Mouse (Mus musculus) CH12F3 (cell line): ENCODE measurements around the gene Rab3il1.

Experiments used
- in situ Hi-C: fragments of 300-500 bp; cut with MboI; formaldehyde crosslinking; loops from 2 replicates; pipeline ENCODE4 v1.14.3; 2020; ENCODE audit warnings: low sequenced_read_pairs

The Rab3il1 gene

DNA sequence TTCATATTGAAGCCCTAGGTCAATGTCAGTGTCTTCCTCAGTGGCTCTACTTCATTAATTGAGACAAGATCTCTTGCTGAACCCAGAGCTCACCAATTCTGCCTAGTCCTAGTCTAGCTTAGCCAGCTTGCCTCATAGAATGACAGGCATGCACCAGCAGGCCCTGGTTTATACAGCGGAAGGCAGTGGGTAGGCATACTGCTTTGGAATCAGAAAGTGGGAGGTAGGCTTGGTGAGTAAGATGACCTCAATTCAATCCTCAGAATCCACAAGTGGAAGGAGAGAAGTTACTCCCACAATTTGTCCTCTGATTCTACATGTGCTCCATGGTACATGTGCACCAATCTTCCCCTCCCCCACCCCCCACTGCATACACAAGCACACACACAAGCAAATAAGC is 2.2 kb downstream of the Rab3il1 start:
- in situ Hi-C loops, result loop anchor here (25.0 kb wide), 1 partner anchor 184 kb away; the partner anchor contains the start of gene Fads1

DNA sequence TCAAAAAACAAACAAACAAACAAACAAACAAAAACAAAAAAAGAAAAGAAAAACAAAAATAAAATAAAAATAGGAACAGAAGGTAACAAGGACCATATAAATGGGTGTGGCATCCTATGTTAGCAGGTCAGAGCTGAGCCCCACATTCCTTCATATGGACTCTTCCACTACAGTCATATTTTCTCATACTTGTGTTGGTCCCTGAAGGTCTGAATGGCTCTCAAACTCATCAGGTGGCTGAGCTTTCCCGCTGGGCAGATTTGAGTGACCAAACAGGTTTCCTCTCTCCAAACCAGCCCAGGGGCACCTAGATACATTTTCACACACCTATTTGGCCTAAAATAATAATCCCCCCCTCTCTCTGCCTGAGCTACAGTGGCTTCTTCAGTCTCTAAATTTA is 9.9 kb downstream of the Rab3il1 start:
- in situ Hi-C loops, result loop anchor here (25.0 kb wide), 1 partner anchor 176 kb away; the partner anchor contains the start of gene Fads1

DNA sequence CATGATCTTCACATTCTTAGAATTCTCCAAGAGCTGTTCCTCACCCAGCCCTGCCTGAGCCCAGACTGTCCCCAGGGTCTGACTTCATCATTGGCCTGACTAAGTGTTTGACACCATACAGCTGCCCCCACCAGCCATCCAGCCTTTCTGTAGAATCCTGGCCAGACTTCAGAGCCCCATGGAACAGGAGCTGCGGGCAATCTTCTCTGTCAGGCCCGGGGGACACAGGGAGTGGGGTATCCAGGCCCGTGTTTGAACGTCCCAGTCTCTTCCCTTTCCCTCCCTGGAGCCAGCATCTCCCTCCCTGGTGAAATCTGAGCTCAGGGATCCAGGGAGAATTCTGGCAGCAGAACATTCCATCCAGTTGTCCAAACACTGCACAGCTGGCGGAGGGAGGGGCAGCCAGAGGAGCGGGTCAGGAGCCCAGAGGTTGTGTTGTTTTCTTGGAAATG is 11.4 kb downstream of the Rab3il1 start:
- in situ Hi-C loops, result loop anchor here (25.0 kb wide), 1 partner anchor 174 kb away; the partner anchor contains the start of gene Fads1

DNA sequence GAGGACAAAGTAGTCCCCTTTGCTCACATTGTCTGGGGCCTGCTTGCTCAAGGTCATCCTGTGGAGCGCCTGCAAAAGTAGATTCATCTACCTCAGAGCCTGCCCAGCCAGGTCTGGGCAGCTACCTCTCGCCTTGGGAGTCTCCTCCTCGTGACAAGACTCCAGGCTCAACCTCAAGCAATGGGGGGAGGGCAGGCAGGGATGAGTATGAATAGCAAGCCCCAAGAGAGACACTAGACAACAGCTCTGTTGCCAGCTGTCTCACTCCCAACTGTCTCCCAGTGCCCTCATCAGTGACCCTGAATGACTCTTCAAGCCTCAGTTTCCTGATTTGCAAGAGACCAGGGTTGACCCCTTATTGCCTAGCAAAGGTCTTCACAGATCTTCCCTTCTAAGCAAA is 11.9 kb downstream of the Rab3il1 start:
- in situ Hi-C loops, result loop anchor here (25.0 kb wide), 1 partner anchor 174 kb away; the partner anchor contains the start of gene Fads1

DNA sequence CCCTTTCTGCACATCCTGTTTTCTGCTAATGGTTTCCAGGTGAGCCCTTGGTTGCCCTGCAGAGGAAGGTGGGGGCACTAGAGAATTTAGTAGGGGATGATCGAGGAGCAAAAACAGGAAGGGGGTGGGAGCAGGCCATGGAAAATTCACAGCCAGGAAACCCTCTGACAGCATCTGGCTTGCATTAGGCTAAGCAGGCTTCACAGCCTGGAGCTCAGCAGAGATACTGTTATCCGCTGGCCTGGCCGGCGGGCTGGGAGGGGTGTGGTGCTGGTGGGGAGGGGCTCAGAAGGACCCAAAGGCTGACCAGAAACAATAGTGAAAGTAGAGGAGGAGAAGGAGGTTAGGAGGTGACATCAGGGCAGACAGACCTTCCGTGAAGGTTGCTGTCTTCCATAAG is 12.4 kb downstream of the Rab3il1 start:
- in situ Hi-C loops, result loop anchor here (25.0 kb wide), 1 partner anchor 173 kb away; the partner anchor contains the start of gene Fads1

DNA sequence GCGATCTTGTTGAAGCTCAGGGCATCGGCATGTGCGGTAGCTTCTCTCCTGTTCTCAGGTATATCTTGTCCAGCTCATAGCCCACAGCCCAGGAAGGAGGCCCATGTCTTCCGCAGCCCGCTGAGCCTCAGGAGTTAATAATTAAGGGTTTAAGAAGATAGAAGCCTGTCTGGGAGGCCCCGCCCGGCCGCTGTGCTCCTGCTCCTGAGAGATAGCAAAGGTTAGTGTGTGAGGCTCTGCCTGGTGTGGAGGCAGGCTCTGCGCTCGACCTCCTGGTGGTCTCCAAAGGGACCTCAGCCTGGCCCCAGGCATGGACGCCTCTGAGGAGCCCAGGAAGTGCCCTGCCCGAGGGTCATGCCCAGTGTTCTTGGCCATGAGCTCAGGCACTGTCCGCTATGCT is 13.4 kb downstream of the Rab3il1 start:
- in situ Hi-C loops, result loop anchor here (25.0 kb wide), 1 partner anchor 172 kb away; the partner anchor contains the start of gene Fads1

DNA sequence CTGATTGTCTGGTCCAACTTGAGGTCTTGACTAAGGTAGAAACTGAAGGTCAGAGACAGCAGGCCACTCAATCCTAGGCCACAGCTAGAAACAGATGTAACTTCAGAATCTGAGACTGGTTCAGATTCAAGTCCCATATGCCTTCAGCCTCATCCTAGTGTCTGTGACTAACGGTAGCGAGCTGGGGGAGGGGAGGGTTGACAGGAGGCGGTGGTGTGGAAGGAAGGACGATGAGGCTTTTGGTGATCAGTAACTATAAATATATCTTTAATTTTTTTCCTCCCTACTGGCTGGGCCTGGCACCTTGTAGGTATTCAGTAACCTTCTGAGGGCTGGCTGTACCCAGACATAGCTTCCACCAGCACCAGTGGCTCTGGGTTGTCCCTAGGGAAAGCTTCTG is 14.0 kb downstream of the Rab3il1 start:
- in situ Hi-C loops, result loop anchor here (25.0 kb wide), 1 partner anchor 172 kb away; the partner anchor contains the start of gene Fads1

DNA sequence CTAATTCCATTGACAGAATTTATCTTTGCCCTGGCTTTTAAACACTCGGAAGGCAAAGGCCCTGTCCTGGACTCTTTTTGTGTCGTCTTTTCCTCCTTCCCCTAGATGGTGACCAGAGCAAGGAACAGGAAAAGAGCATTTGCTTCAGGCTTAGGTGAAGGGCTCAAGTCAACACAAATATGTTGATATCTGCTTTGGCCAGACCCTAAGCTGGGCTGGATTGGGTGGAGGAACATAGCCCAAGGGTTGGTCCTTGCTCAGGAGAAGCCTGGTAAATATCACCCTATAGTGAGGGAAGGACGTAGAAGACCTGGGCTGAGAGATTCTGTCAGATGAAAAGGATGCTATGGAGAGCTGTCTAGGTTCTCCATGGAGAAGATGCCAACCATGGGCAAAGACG is 14.7 kb downstream of the Rab3il1 start:
- in situ Hi-C loops, result loop anchor here (25.0 kb wide), 1 partner anchor 171 kb away; the partner anchor contains the start of gene Fads1

DNA sequence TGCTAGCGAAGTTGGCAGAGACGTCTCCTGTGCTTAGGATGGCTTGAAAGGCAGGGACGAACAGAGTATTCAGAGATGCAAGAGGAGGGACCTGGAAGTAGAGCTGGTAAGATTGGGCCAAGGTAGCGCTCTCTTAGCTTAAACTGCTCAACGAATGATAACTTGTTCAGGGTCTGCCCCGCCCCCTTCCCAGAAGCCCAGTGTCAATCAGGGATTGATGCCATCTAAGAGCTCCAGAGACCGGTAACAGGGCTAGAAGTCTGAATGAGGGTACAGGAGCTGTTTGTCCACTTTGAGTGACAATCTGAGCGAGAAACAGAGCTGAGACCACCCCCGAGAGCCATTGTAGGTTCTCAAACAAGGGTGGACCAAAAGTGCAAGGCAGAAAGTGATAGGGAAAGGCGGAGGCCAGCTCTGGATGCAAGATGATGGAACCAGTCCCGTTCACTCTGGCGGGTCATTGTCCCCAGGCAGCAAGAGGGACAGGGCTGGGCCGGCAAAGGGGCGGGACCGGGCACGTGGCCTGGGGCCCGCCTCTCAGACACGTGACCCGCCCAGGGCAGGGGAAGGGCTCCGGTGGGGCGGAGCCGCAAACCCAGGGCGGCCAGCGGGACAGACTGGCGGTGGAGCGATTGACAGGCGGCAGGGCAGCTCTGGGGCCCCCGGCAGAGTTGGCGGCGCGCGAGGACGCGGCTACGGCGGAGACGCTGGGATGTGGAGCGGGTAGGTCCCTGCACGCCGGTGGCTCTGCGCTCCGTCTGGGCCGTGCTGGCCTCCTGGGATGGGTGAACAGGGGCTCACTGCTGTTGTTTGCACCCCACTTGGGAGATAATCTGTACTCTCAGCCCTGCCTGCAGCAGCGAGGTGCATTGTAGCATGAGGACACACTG is 16.4 kb downstream of the Rab3il1 start:
- in situ Hi-C loops, result loop anchor here (25.0 kb wide), 1 partner anchor 169 kb away; the partner anchor contains the start of gene Fads1

DNA sequence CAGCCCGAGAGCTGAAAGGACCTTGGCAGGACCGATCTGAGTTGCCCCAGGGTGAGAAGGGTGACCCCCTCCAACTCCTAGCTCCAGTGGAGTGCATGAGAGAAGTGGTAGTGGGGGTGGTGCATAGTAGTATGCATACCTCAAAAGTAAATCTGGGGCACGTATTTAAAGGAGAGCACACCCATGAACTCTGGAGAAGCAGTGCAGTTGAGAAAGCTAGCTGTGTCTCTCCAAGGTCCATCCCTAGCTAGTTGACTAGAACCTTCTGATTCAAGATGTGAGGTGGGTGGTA is 17.0 kb downstream of the Rab3il1 start:
- in situ Hi-C loops, result loop anchor here (25.0 kb wide), 1 partner anchor 169 kb away; the partner anchor contains the start of gene Fads1

DNA sequence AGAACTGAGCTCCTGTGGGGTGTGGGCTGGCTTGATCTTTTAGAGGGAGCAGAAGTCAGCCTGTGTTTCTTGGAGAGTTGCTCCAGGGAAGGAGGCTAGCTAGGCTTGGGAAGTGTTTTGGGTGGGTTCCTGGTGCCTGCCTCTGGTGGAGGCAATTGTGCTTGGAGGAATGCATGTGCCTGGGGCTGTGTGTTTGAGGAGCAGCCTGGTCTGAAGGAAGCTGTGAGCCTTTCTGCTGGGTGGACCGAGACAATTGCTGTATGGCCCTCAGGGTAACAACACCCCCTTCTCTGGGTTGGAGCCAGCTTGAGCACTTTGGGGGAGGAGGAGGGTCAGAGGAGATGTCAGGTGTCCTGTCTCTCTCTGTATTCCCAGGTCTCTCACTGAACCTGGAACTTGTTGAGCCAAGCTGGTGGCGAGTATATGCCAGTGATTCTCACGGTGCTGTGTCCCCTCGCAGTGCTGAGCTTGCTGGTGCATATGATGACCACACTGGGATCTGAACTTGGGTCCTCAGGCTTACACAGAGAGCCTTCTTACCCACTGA is 17.8 kb downstream of the Rab3il1 start:
- in situ Hi-C loops, result loop anchor here (25.0 kb wide), 1 partner anchor 168 kb away; the partner anchor contains the start of gene Fads1

DNA sequence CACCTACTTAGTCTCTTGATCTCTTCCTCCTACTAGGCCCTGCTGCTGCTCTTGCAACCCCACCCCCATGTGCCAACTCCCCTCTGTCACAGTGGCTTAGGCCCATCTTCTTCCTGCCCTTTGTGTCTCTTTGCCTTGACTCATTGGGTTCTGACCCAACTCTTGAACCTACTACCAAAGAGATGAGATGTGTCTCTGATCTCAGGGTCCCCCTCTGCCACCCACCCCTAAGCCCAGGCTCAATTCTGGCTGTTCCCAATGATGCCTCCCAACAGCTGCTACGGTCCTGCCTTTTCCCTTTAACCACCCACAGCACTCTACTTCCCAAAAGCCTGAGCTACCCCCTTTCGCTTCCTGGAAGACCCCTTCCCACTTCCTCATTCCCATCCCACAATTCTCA is 20.5 kb downstream of the Rab3il1 start:
- in situ Hi-C loops, result loop anchor here (25.0 kb wide), 1 partner anchor 165 kb away; the partner anchor contains the start of gene Fads1

DNA sequence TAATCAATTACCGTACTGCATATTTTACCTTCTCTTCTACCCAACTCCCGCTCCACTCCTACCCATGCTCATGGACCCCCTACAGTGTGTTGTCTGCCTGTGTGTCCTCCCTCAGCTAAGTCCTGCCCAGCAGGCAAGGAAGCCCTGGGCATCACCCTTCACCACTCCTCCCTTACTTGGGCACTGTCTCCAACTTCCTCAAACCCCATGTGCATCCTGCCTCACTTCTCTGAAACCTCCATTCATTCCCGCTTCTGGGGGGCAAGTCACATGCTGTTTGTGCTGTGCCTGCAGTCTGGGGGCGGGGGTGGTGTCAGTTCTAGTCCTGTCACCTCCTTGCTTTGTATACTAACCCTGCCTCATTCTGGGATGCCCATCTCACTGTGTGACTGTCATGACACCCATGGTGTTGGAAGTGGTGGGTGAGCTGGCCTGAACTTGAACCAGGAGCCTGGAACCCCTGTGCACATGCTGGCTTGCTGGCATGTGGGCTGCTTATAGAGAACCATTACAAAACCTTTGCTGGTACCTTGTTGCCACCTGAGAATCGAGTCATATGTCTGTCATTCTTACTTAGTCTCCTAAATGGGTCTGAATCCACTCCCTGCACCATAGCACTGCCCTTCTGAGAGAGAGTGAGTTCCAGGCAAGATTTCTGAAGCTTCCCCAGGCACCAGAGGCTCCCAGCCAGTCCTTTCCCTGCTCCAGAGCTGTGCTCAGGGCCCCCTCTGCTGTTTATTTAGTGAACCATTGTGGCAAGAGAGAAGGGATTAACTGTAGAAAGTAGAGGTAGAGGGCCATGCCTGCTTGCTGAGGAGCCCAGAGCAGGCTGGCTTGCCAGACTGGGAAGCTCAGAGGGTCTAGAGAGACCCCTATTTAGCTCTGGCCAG is 21.2 kb downstream of the Rab3il1 start:
- in situ Hi-C loops, result loop anchor here (25.0 kb wide), 1 partner anchor 165 kb away; the partner anchor contains the start of gene Fads1

DNA sequence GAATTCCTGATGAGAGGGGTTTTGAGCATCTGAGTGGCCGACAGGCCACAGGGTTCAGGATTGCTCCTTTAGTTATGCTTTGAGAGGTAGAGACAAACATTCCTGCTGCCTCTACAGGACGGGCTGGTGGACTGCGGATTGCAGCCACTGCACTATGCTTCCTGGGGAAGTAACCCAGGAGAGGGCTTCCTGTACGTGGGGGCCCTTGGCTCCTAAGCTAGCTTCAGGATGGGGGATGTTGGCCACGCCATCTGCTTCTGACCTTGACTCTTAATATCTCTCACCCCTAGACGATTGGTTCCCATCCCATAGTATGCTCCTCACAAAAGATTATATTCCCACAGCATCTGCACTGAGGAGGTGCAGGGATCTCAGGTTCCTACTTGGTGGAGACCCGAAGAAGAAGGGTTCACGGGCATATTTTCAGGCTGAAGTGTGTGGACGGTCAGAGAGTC is 21.9 kb downstream of the Rab3il1 start:
- in situ Hi-C loops, result loop anchor here (25.0 kb wide), 1 partner anchor 164 kb away; the partner anchor contains the start of gene Fads1

DNA sequence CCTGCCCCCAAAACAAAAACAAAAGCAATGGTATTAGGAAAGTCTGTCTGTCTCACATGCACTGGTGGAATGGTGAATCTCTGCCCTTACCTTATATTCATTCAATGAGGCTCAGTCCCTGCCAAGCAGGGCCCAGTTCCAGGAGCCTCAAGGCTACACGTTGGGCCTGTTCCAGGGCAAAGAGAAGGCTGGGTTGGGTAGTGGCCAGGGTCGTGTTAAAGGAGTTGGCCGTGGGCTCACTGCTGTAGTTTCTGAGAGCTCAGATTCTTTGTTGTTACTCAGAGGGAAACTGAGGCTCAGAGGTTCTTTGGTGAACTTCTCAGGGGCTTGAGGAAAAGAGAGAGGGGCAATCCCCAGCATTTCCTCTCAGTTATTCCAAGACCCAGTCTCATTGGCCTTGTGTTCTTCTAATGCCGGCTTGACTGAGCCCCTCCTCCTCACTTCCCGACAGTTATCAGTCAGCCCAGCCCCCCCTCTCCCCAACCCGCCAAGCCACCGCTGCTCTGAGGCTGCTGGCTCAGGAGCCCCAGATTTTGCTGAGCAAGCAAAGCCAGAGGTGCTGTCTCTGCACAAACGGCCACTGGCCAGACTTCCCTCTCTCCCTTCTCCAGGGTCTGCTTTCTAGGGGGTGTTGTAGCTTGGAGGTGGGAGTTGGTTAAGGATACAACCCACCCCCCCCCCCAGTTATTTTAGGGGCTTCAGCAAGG is 23.9 kb downstream of the Rab3il1 start:
- in situ Hi-C loops, result no loop called here

DNA sequence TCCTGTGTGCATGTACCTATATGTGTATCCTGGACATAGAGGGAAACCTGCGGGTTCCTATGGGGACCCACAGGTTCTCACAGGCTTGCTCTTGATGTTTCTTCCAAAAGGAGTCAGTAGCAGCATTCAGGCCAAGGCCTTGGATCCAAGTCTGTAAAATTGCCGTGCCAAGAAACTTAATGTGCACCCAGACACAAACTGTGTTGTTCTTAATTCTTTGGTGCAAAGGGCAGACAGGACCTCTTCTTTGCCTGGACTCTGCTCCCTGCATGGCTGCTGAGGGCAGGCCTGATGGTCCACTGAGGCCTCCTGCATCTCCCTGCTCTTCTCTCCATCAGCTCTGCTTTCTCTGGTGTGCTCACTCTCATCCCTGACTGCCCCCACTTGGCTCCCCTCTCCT is 28.3 kb downstream of the Rab3il1 start:
- in situ Hi-C loops, result loop anchor here (5.0 kb wide), 2 partner anchors 32 to 117 kb away; no protein-coding TSS in a partner anchor

DNA sequence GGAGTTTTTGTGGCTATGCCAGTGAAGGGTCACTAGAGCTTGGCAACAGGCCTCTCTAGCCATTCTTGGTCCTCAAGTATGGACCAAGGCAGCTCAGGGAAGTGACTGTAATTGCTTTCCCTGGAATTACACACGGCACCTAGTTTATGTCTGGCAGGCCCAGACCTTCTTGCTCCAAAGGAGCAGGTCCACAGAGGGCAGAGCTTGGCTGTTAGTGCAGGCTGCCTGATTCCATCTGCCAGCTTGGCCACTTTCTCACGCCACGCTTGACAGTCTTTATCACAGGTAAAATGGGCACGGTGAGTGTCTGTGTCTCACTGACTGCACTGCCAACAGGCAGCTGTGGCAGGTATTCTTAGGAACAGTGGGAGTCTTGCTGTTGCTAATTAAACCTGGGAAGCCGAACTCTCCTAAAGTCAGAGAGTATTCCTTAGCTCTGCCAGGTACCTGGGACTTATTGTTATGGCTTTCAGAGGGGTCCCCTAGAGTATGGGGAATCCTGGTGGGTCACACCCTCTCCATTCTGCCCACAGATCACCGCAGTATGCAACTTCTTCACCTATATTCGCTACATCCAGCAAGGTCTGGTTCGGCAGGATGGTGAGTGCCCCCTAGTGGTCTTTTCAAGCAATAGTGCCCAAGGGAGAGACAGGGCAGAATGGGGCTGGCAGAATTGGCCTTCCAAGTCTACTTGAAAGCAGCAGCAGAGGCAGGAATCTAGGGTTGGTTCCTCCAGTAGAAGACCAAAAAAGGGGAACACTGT is 31.9 kb downstream of the Rab3il1 start:
- in situ Hi-C loops, result loop anchor here (5.0 kb wide), 2 partner anchors 36 to 121 kb away; no protein-coding TSS in a partner anchor

DNA sequence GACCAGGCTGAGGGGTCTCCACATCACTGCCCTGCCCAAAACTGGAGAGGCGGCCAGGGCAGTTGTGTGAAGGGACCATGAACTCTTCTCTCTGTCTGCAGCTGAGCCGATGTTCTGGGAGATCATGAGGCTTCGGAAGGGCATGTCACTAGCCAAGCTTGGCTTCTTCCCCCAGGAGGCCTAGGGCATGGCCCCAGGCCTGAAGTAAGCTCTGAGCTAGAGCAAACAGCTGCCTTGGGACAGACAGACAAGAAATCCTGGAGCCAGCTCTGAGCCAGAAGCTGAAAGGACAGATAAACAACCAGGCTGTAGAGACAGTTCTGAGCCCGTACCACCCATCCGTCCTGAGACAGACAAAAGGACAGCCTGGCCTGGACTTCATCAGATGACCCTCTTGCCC is 32.9 kb downstream of the Rab3il1 start:
- in situ Hi-C loops, result loop anchor here (5.0 kb wide), 2 partner anchors 37 to 122 kb away; no protein-coding TSS in a partner anchor
